Mouse (Mus musculus): ENCODE measurements at regions not wholly inside any gene's neighbourhood (a gene's known extent, or its start where the extent isn't known, plus 50 kb on each side); places are given as distances from the start of the nearest gene placed in this dataset.
A peak's percentile ranks its signal among the peaks of the same experiment; 100 is the strongest.

DNA sequence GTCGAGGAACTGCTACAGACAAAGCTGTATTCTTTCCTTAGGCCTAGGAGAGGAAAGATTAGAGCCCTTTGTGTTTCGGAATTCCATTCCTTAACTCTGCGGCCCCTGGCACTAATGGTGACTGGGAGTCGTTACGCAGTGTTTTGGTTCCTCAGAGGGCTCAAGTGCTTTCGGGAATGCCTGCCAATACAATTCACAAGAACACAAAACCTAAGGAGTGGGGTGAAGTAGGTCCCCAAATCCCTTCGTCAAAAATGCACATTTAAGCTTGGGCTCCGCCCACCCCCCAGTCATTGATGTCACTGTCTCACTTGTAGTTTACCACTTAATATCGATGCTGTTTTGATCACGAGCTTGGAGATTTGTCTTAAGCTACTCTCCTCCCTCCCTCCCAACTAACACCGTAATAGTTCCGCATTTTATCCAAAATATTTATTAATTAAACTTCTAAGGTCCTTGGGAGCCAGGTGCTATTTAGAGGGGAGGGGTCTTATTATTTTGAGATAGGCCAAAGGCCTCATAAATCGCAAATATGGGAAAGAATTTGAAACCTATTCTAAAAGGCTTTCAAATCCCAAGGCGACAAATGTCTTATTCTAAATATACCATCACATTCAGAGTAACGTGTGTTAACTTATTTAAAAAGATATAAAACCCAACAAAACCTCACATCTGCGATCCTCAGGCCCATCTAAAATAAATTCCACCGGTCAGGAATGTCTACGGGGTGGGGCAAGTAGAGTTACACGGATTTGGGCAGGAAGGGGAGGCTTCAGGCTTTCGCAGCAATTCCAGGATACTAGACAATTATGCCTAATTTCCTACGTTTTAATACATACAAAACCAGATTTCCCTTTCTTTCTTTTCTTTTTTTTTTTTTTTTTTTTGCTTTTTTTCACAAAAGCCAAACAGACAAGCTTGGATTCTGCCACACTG, 75.6 kb upstream of the Chd2 start:
- Histone ChIP-seq H3K4me2 (ENCODE audit: low read length) (peak overlapping the region; percentile 69), H3K9ac (ENCODE audit: low read depth, low read length) (peak overlapping the region; percentile 94), H3K4me1 (ENCODE audit: control insufficient read depth, insufficient read depth, low read depth, low read length) (peaks cover 11% of the 10 kb centered on the region), H3K36me3 (ENCODE audit: control insufficient read depth, insufficient read depth, low read length) (no peaks in the 10 kb centered on the region), H3K4me3 (ENCODE audit: low read length) (peak overlapping the region; percentile 53), H3K27me3 (replicated peaks; ENCODE audit: control insufficient read depth, insufficient read depth, low read length) (no peaks in the 10 kb centered on the region), H3K27ac (ENCODE audit: low read depth, low read length) (peak overlapping the region; percentile 100), H3K9me3 (ENCODE audit: control insufficient read depth, low read length) (no peaks in the 10 kb centered on the region)
- no peak for ATAC-seq
- WGBS: 2% methylated on average over 21 of the region's 21 CpGs

DNA sequence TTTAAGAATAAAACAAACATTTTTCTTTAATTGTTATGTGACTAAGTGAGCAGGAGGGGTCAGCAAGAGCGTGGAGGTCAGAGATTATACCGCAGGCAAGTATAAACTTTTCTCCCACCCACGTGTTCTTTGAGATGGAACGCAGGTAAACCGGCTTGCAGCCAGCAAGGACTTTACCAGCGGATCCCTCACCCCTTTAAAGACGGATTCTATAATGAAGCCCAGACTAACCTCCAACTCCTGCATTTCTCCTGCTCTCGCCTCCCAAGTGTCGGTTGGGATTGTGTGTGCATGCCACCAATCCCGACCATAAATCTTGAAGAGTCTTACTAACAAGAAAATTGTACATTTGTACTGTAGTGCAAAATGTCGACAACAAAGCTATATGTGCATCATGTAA, 74.4 kb upstream of the Chd2 start:
- Histone ChIP-seq H3K4me1 (ENCODE audit: control insufficient read depth, insufficient read depth, low read depth, low read length) (peaks cover 11% of the 10 kb centered on the region), H3K9ac (ENCODE audit: low read depth, low read length) (peak overlapping the region; percentile 48; the same call in 1 of the 2 replicates), H3K27ac (ENCODE audit: low read depth, low read length) (peak overlapping the region; percentile 100), H3K36me3 (ENCODE audit: control insufficient read depth, insufficient read depth, low read length) (no peaks in the 10 kb centered on the region), H3K4me2 (ENCODE audit: low read length) (peak overlapping the region; percentile 17; the same call in 1 of the 2 replicates), H3K27me3 (replicated peaks; ENCODE audit: control insufficient read depth, insufficient read depth, low read length) (no peaks in the 10 kb centered on the region), H3K9me3 (ENCODE audit: control insufficient read depth, low read length) (no peaks in the 10 kb centered on the region), H3K4me3 (ENCODE audit: low read length) (no peak overlapping the region)
- ATAC-seq: no peak
- WGBS: 29% methylated on average over 11 of the region's 11 CpGs

DNA sequence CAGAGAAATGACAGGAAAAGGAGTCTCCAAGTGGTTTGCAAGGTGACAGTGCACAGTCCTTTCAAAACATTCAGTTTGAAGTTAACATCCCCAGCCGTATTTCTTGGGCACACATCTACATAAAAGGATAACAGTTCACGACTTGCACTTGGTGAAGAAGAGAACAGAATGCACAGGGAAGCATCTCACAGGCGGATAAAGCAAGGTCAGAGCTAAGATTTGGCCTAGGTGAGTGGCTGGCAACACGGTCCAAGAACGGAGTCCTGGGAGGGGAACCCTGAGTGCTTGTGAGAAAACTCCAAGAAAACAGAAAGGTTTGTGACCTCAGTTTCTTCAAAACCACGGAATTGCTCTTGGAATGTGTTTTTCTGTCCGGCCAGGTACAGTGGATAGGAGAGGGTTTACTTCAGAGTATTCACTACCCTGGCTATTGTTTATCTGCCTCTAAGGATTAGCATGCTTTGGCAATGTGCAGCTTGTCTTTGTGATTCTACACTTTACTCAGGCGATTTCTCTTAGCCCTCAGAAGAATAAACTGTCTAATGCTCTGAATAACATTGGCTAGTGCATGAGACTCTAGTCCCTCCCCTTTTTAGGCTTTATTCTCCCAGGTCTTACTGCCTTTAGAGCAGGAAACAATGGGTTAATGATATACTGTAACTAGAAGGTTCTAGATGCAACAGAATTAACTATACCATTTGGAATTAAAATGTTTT, 73.4 kb upstream of the Chd2 start:
- peaks cover 11% of the 10 kb centered on the region for H3K4me1 ChIP-seq (ENCODE audit: control insufficient read depth, insufficient read depth, low read depth, low read length)
- H3K27me3 ChIP-seq (replicated peaks; ENCODE audit: control insufficient read depth, insufficient read depth, low read length): no peaks in the 10 kb centered on the region
- peak overlapping the region; percentile 42; the same call in 1 of the 2 replicates for H3K27ac ChIP-seq (ENCODE audit: low read depth, low read length)
- no peaks in the 10 kb centered on the region for H3K36me3 ChIP-seq (ENCODE audit: control insufficient read depth, insufficient read depth, low read length)
- no peak overlapping the region for H3K4me3 ChIP-seq (ENCODE audit: low read length)
- no peak for ATAC-seq
- H3K4me2 ChIP-seq (ENCODE audit: low read length): 0 out of 2 replicates have a peak overlapping the region, but pooled peaks have one; percentile 1
- 0 out of 2 replicates have a peak overlapping the region, but pooled peaks have one; percentile 3 for H3K9ac ChIP-seq (ENCODE audit: low read depth, low read length)
- 75% methylated on average over 8 of the region's 8 CpGs for whole genome bisulfite sequencing
- H3K9me3 ChIP-seq (ENCODE audit: control insufficient read depth, low read length): no peaks in the 10 kb centered on the region

- H3K9me3 ChIP-seq (ENCODE audit: control insufficient read depth, low read length): no peaks in the 10 kb centered on the region
- peak overlapping the region; percentile 42; the same call in 1 of the 2 replicates for H3K27ac ChIP-seq (ENCODE audit: low read depth, low read length)
- no peak overlapping the region for H3K4me2 ChIP-seq (ENCODE audit: low read length)
- no peak overlapping the region for H3K4me3 ChIP-seq (ENCODE audit: low read length)
- 68% methylated on average over 4 of the region's 4 CpGs for WGBS
- no peak for ATAC-seq
- H3K27me3 ChIP-seq (replicated peaks; ENCODE audit: control insufficient read depth, insufficient read depth, low read length): no peaks in the 10 kb centered on the region
- H3K4me1 ChIP-seq (ENCODE audit: control insufficient read depth, insufficient read depth, low read depth, low read length): peaks cover 11% of the 10 kb centered on the region
- H3K9ac ChIP-seq (ENCODE audit: low read depth, low read length): no peak overlapping the region
- H3K36me3 ChIP-seq (ENCODE audit: control insufficient read depth, insufficient read depth, low read length): no peaks in the 10 kb centered on the region
These were observed 72.7 kb upstream of the Chd2 start for GRCm38 (mm10) chr7:73614341-73614740.

DNA sequence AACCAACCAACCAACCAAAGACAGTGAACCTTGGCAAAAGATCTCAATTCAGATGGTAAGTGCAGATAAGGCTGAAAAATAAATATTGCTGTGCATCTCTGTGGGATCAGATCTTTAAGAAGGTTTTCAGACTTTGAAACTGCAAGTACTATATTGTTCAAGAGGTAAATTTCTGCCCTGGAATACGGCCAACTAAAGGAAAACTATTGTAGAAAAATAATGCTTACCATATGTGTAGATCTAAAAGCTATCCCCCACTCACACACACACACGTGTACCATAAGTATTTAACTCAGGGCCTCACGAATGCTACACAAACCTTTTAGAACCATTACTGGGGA, 71.1 kb upstream of the Chd2 start:
- WGBS: 79% methylated on average over 3 of the region's 3 CpGs
- no peak for ATAC-seq

GRCm38 (mm10) chr7:73611866-73612751, 70.5 kb upstream of the Chd2 start:
- H3K27ac ChIP-seq (ENCODE audit: low read depth, low read length): no peak overlapping the region
- no peak for ATAC-seq
- no peak overlapping the region for H3K4me2 ChIP-seq (ENCODE audit: low read length)
- no peaks in the 10 kb centered on the region for H3K9me3 ChIP-seq (ENCODE audit: control insufficient read depth, low read length)
- peaks cover 16% of the 10 kb centered on the region for H3K4me1 ChIP-seq (ENCODE audit: control insufficient read depth, insufficient read depth, low read depth, low read length)
- no peaks in the 10 kb centered on the region for H3K36me3 ChIP-seq (ENCODE audit: control insufficient read depth, insufficient read depth, low read length)
- no peaks in the 10 kb centered on the region for H3K27me3 ChIP-seq (replicated peaks; ENCODE audit: control insufficient read depth, insufficient read depth, low read length)
- no peak overlapping the region for H3K4me3 ChIP-seq (ENCODE audit: low read length)
- 93% methylated on average over 12 of the region's 12 CpGs for WGBS
- H3K9ac ChIP-seq (ENCODE audit: low read depth, low read length): no peak overlapping the region

More for the DNA sequence above, 71.1 kb upstream of the Chd2 start:
- Histone ChIP-seq H3K9me3 (ENCODE audit: control insufficient read depth, low read length) (no peaks in the 10 kb centered on the region), H3K4me1 (ENCODE audit: control insufficient read depth, insufficient read depth, low read depth, low read length) (peaks cover 16% of the 10 kb centered on the region), H3K4me3 (ENCODE audit: low read length) (no peak overlapping the region), H3K27ac (ENCODE audit: low read depth, low read length) (no peak overlapping the region), H3K4me2 (ENCODE audit: low read length) (no peak overlapping the region), H3K9ac (ENCODE audit: low read depth, low read length) (no peak overlapping the region), H3K27me3 (replicated peaks; ENCODE audit: control insufficient read depth, insufficient read depth, low read length) (no peaks in the 10 kb centered on the region), H3K36me3 (ENCODE audit: control insufficient read depth, insufficient read depth, low read length) (no peaks in the 10 kb centered on the region)

DNA sequence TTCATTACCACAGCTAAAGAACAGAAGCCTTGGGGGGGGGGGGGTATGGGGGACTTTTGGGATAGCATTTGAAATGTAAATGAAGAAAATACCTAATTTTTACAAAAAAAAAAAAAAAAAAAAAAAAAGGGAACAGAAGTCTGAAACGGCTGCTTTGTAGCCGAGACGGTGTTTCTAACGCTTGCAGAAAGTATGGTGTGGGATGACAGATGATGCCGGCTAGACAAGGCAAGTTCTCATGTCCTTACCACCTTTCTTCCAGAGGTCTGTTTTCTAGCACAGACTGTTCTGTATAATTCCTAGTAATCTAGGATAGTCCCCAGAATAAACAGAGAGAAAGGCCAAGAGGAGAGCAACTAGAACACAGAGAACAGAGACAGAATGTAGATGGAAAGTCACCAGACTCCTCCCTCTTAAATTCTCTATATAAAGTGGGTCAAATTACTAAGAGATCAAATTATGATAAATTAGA, 67.2 kb upstream of the Chd2 start:
- Histone ChIP-seq H3K4me3 (ENCODE audit: low read length) (no peak overlapping the region), H3K9me3 (ENCODE audit: control insufficient read depth, low read length) (no peaks in the 10 kb centered on the region), H3K27me3 (replicated peaks; ENCODE audit: control insufficient read depth, insufficient read depth, low read length) (no peaks in the 10 kb centered on the region), H3K27ac (ENCODE audit: low read depth, low read length) (peak overlapping the region; percentile 85; the same call in 1 of the 2 replicates), H3K9ac (ENCODE audit: low read depth, low read length) (no peak overlapping the region), H3K4me2 (ENCODE audit: low read length) (peak overlapping the region; percentile 67; the same call in 1 of the 2 replicates), H3K4me1 (ENCODE audit: control insufficient read depth, insufficient read depth, low read depth, low read length) (peaks cover 5% of the 10 kb centered on the region; the same call in 1 of the 2 replicates), H3K36me3 (ENCODE audit: control insufficient read depth, insufficient read depth, low read length) (no peaks in the 10 kb centered on the region)
- ATAC-seq: no peak
- WGBS: 14% methylated on average over 5 of the region's 5 CpGs

GRCm38 (mm10) chr7:73608070-73608803, 66.6 kb upstream of the Chd2 start:
- ATAC-seq: no peak
- peak overlapping the region; percentile 67 for H3K4me2 ChIP-seq (ENCODE audit: low read length)
- H3K27me3 ChIP-seq (replicated peaks; ENCODE audit: control insufficient read depth, insufficient read depth, low read length): no peaks in the 10 kb centered on the region
- peak overlapping the region; percentile 60 for H3K9ac ChIP-seq (ENCODE audit: low read depth, low read length)
- H3K4me1 ChIP-seq (ENCODE audit: control insufficient read depth, insufficient read depth, low read depth, low read length): peaks cover 5% of the 10 kb centered on the region; the same call in 1 of the 2 replicates
- WGBS: 21% methylated on average over 8 of the region's 8 CpGs
- H3K4me3 ChIP-seq (ENCODE audit: low read length): no peak overlapping the region; the same call in 1 of the 2 replicates
- H3K36me3 ChIP-seq (ENCODE audit: control insufficient read depth, insufficient read depth, low read length): no peaks in the 10 kb centered on the region
- no peaks in the 10 kb centered on the region for H3K9me3 ChIP-seq (ENCODE audit: control insufficient read depth, low read length)
- peak overlapping the region; percentile 85 for H3K27ac ChIP-seq (ENCODE audit: low read depth, low read length)
